Mouse (Mus musculus) cerebellum, adult 9-10 months (tissue): Measurements from ENCODE around the gene Naa15.
"Not testable (repeated sequence)": the region's sequence is repeated elsewhere in the genome, so short reads cannot be mapped to it uniquely, and the experiment has no call there.

Experiments
- DNase-seq: peaks from one replicate; pipeline ENCODE4 v3.0.0; 2022

Gene Naa15

DNA sequence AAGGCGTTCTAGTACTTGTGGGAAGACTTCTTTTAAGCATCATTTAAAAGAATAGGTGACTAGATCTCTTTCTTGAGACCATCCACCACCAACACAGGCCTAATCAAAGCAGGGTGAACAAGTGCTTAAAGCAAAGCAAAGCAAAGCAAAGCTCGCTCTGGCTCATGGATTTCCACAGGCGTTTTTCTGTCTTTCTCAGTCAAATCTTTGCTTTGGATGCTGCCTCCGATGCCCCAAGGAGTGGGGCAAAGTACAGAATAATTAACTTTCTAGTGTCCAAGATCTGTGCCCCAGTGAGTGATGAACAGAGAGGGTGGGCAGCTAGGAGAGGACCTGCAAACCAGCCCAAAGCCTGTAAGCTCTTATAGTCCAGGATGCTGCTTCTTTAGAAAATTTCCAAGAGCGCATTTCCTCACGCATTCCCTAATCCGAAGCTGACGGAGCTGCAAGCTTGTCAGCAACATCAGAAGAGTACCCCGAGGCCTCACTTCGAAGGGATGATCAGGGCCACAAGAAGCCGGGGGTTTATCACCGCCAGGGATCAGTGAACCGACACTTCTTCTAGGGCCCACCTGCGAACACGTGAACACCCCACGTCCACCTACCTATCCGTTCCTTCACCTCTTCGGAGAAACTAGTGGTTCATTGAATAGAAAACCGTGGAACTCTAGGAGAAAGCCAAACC, 19.3 kb upstream of the Naa15 start:
- no peak for DNase-seq

DNA sequence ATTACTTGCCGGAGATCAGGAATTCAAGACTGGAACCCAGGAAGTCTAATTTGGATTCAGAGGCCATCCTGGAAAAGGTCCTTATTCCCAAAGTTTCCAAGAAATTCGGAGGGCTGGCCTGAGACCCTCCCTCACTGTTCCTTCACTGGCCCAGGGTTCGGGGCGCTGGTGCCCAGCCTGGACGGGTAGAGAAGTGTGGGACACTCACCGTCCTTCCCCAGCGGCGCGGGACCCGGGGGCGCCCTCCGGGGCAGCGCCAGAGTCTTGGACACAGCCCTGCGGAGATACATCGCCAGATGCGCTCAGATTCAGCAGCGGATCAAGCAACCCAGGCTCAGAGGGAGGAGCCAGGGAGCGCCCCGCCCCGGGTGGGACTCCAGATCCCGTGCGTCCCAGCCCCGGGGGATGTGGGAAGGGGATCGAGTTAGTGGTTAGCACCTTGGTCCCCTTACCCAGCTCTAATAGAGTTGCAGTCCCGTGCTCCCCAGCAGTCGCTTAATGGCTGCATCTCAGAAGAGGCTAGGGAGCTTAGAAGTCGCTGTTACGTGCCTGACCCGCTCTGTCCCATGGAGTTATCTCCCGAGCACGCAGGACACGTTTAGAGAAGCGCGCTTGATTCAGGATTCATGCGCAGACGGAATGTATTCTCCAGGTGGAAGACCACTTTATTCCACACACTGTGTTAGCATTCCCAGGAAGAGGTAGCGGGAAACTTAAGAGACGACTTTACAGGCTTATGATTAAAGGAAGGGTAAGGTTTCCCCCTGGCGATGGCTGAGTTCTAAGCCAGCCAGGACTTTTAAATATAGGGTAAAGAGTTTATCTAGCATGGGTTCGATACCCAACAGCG, 18.5 kb upstream of the Naa15 start, which contains the start of gene Mgarp:
Mgarp (minus strand) TSS at position 520 of the 850 bp plus-strand sequence.
- no peak for DNase-seq

DNA sequence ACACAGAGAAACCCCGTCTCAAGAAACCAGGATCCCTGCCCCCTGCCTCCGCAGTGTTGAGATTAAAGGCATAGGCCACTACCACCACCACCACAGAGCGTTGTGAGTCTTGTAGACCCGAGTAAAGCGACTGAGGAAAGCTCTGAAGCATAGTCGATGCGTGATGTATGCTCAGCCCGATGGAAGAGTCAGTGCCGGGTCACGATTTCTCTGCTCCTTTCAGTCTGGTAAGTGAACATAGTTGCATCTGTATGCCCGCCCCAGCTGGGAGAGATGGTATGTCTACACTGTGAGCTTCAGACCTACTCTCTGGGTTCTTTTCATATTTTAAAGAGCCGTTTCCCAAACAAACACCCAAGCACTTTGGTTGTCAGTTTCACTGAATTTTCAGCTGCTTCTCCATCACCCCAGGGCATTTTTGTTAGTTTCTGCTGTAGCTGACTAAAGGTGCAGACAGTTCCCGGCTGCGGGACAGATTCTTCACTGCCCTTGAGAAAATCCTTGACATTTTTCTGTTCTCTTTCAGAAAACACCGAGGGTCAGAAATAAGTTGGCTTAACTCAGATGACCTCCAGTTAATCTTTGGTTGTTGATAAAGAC, 17.1 kb upstream of the Naa15 start:
- no peak for DNase-seq

DNA sequence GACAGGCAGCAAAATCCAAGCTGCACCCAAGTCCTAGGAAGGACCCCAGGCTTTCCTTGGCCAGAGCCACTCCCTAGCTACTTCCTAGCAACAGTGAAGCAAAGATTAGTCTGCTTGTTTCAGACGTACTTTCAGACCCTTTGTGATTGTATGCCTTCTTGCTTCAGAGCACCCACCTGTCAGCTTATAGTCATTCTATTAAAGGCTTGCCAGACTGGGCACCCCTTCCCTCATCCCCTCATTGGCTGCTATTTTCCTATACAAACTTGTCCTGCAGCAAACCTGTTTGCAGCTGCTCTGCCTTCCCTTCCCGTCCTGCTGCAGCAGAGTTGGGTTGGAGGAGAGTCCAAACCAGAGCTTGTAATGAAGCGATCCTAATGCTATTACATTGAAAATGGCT, 16.3 kb upstream of the Naa15 start:
- DNase-seq = no peak

DNA sequence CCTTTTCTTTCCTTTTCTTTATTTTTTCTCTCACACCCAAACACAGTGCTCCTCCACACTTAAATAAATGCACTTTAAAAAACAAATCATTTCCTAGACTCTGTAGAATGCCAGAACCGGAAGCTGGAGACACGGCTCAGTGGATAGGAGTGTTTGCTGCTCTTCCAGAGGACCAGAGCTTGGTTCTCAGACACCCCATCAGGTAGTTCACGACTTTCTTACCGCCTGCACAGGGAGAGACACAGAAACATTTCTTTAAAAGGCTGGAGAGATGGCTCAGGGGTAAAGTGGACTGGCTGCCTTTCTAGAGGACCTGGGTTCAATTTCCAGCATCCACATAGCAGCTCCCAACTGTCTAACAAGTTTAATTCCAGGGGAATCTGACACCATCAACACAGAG, 15.4 kb upstream of the Naa15 start:
- no peak for DNase-seq

DNA sequence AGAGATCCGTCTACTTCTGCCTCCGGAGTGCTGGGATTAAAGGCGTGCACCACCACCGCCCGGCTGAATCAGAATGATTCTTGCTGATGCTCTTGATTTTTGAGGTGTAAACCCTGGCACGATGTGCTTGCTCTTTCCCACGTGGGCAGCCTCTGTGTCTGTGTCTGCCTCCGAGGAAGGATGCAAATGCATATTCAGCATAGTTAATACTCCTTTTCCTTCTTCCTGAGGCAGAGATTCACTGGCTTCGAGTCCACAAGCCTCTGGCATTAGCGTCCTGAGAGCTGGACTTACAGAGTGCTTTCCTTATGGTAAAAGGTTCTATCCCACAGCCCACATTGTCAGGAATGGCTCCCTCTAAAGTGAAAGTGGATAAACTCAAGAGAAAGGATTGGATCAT, 14.3 kb upstream of the Naa15 start:
- no peak for DNase-seq

DNA sequence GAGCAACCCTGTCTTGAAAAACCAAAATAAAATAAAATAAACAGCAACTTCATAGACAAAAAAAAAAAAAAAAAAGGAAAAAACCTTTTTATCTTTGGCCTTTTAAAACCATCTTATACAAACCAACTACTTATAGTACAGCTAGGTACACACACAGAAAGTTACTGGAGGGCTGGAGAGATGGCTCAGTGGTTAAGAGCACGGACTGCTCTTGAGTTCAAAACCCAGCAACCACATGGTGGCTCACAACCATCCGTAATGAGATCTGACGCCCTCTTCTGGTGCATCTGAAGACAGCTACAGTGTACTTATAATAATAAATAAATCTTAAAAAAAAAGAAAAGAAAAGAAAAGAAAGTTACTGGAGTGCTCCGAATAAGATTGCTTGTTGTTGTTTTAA, 12.9 kb upstream of the Naa15 start:
- not testable (repeated sequence) for DNase-seq

DNA sequence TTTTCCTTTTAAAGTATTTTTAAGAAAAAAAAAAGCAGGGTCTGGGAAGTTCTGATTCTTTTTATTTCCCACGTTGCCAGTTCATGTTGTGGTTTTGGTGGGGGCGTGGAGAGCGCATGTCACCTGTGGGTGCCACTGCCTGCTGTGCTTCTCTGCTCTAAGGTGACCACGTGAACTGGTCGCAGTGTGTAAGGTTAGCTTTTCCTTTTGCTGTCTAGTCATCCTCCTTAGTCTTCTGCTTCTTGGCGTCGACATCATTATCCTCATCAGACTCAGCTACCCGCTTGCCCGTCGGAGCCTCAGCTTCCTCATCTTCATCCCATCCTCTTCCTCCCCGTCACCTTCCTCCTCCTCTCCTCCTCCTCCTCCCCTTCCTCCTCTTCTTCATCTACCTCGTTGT, 12.3 kb upstream of the Naa15 start:
- DNase-seq = no peak

DNA sequence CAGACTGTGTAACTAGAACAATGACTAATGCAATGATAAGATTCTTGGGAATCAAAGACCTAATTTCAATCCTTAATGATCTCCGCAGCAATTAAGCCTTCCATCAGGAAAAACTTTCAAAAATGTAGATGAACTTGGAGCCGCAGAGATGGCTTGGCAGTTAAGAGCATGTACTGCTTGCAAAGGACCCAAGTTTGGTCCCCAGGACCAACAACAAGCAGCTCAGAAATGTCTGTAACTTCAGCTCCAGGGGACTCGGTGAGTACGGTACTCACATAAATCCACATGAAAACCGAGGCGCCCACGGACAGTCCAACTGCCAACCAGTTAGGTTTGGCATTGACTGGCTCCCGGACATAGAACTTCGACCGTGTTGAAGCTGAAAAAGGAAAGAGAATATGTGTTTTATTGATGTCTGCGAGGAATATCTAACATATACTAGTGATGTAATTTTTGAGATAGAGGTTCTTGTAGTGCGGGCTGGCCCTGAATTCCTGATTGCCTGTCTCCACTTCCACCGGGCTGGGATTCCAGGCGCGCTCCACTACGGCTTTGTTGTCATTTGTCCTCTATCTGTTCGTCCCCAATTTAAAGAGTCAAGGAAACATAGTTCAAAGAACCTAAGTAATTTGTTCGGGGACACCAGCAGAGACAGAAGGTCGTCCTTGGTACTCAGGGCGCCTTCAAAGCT, 6.9 kb upstream of the Naa15 start:
- no peak for DNase-seq

DNA sequence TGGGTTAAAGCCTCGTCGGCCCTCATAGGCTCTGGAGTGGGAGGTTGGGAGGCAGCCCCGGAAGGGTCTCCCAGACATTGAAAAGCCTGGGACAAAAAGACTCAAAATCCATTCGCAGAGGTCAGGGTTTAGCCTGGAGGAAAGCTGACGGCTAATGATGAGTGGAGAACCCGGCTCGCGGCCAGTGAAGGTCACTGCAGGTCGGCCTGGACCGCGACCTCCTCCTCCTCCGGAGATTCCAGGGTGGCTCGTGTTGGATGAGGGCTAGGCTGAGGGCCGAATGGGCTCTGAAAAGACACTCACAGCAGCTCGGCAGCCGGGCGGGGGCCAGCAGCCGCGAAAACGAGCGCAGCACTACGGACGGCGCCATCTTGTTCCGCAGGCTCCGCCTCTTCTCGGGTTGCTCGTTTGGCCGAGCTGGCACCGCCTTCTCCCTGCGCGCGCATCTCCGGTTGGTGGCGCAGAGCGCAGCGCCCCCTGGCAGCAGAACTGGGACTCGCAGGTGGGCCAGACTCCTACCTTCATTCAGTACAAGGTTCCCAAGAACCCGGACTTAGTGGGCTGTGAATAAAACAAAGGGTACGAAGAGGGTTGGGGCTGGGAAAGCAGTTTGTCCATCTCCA, 6.3 kb upstream of the Naa15 start, which contains the start of gene Ndufc1:
Ndufc1 (minus strand) TSS at position 428 of the 623 bp plus-strand sequence.
- peak; percentile 97 for DNase-seq

DNA sequence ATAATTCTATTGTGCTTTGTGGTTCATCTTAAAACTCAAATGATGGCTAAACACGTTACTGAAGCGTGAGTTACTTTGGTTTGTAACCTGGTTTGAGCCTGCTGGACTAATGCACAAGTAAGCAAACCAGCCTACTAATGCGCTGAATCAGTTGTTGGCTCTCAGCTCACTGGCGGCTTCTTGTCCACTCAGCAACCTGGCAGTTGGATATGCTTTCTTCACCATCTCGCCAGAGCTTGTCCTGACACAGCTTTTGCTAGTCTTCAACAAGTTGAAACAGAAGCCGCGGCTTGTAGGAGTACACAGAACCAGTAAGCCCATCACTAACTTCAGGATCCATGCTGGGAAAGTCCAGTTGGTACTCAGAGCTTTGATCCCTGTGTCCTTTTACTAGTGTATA, 2.5 kb upstream of the Naa15 start:
- no peak for DNase-seq

DNA sequence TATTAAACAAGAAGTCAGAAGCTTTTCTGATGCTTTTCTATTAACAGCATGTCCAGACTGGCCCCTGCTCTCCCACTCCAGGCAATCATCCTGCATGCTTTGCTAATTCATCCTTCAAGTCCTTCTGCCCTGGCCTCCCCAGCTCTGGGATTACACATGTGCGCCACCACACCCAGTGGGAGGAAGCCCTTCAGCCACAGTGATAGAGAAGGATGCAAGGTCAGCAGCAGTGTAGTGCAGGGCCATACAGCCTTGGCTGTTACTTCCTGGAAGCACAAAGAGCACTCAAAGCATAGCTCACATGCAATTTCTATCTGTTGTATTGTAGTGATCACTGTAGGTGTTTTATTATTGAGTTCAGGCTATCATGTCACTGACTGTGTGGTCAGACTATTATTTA, 1.7 kb upstream of the Naa15 start:
- no peak for DNase-seq

DNA sequence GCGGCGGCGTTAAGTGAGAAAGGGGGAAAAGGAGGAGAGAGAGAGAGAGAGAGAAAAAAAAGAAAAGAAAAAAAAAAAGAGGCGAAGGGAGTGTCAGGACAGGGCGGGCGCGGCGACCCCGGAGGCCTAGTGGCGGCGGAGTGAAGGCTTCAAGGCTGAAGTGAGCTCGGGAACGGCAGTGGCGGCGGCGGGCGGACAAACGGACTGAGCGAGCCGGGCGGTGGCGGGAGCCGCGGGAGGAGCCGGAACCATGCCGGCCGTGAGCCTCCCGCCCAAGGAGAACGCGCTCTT, 1.1 kb downstream of the Naa15 start:
- no peak for DNase-seq

DNA sequence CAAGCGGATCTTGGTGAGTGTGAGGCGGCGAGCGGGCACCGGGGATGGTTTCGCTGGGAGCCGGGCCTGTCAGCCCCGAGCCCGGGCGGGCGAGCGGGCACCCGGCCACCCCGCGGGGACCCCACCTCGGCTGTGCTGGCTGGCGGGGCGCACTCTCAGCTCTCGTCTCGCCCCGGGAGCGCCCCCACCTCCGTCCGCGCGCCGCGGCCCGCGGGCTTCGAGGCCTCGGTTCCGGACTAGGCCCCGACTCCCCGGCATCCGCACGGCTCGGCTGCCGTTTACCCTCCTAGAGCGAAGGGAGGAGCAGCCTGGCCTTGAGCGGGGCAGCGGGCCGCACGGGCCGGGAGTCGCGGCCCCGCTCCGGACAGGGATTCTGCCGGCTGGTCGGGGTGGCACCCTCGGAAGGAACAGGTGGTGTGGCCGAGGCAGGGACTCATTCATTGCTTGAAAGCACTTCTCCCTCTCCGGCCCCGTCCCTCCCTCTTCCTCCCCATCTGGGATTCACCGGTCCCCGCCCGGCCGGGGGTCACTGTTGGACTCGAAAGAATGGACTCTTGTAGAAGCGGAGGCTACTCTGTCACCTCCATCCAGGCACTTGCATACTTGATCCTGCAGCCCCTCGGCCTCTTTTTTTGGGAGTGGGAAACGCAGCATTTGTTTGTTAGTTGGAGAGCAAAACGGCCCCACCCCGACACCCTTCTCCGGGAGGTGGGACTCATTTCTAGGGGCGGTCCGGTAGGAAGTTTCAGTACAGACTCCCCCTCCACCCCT, 1.6 kb downstream of the Naa15 start:
- DNase-seq = peak; percentile 69

DNA sequence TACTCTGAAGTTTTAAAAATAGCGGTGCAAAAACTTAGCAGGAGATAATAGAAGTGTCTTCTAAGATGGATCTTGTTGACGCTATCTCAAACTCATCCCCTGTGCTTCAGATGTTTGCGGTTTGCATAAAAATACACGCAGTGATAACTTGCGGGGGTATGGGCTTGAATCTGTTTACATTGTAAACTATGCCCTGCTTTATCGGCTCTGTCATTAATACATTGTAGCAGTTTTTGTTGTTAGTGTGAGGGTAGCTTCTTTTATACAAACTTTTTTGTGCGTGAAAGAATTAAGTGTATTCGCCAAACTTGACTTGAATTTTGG, 2.1 kb downstream of the Naa15 start:
- DNase-seq = no peak

DNA sequence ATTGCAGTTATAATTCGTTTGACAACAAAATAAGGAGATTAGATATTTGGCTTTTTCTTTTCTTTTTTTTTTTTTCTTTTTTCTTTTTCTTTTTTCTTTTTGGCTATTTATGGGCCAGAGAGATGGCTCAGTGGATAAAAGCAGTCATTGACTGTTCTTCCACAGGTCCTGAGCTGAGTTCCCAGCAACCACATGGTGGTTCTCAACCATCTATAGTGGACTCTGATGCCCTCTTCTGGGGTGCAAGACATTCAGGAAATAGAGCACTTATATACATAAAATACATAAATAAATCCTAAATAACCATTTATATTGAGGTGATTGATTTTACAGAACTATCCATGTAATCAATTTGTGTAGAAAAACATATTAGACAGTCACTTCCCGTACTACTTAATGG, 2.5 kb downstream of the Naa15 start:
- no peak for DNase-seq

DNA sequence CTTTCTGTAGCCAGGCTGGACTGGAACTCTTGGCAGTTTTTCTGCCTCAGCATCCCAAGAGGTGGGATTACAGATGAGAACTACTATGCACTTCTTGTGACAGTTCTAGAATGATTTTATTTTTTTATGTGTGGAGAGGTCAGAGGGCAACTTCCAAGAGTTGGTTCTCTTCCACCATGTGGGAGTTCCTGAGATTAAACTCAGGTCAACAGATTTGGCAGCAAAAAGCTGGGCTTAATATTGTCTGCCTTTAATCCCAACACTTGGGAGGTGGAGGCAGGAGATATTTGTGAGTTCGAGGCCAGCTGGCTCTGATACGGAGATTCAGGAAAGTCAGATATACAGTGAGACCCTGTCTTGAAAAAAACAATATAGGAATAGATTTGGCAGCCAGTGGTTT, 3.0 kb downstream of the Naa15 start:
- DNase-seq = no peak

DNA sequence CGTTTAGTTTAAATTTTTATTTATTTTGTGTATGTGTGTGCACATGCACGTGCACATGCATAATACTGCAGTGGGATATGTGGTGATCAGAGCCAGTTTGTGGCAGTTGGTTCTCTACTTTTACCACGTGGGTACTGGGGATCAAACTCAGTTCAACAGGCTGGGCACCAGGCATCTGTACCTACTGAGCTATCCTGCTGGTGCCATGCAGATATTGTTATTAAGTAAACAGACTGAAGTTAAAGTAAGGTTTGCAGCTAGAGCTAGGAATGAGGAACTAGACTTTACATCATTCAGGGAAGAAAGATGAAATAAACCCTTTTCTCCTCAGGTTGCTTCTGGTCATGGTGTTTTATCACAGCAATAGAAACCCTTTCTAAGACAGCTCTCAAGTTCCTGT, 7.0 kb downstream of the Naa15 start:
- DNase-seq = no peak

DNA sequence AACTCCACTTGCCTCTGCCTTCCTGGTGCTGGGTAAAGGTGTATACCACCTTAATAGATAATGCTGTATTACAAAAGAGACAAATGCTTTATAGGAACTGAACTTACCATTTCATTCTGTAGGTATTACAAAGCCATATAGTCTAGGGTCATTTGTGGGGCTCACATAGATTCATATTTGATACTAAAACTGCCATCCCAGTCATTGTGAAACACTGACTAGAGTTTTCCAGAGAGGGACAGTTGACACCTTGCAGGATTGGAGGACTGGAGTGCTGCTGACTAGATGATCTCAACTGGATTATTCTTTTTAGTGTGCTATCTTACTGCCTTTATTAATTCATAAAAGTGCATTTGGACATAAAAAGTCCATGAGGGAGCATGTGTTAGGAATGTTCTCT, 10.4 kb downstream of the Naa15 start:
- no peak for DNase-seq

DNA sequence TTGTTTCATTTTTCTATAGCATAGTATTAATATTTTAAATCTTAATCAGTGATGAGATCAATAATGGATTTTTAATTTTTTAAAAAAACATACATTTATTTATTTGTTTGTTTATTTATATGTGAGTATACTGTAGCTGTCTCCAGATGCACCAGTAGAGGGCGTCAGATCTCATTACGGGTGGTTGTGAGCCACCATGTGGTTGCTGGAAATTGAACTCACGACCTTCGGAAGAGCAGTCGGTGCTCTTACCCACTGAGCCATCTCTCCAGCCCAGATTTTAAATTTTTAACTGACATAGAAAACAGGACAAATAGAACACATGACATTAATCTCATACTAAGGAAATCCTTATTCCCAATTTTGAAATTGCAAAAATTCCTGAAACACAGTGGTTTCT, 19.4 kb downstream of the Naa15 start:
- not testable (repeated sequence) for DNase-seq

DNA sequence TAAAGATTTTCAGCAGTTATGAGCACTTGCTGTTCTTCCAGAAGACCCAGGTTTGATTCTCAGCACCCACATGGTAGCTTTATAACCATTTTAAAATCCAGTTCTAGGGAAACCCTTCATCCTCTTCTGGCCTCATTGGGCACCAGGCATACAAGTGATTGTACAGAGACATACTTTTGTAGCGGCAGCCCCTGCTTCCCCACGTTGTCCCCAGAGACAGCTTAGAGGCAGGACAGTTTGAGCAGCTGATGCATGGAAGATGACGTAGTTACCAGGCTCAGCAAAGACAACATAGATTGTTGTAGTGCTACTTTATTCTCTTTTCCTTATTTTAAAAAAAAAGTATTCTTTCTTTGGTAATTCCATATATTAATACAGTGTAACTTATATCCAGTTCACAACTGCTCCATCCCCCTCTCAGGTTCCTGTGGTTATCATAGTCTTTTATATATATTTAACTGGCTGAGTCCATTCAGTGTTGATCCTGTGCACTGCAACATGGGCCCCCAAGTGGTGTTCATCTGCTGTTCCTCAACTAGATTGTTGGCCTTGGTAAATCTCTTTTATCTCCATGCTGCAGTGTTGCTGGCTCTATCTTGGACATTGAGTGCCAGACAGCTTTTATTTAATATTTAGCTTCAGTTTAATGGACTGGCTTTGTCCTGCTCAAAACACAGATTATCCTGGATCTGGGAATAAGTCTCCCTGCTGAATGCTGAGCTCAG, 20.1 kb downstream of the Naa15 start:
- no peak for DNase-seq

DNA sequence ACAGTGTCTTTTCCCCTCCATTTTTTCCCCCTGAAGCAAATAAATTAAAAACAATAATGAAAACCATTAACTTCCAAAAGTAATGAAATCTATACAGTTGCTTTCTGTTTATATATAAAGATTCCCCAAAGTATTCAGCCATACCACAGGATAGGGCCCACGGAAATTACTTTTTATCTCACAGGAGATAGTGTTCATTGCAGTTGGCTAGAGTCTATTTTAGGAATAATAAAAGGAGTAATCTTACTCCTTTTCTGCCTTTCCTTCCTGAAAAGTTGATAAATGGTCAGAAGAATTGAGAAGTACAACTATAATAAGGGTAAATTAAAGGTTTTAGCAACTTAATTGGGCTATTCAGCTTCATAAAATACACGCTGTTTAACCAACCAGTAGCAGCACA, 53.6 kb downstream of the Naa15 start:
- DNase-seq = no peak
